Mouse (Mus musculus) heart, postnatal 0 days (tissue): ENCODE measurements around the gene Lef1.

Source experiments
- CTCF ChIP-seq: IDR thresholded peaks from 2 replicates; pipeline ENCODE4 v1.5.1; 2016; ENCODE audit warnings: antibody characterized with exemption, control low read depth, low read depth
- EP300 ChIP-seq: IDR thresholded peaks from 2 replicates; pipeline ENCODE4 v1.6.1; 2016; ENCODE audit warnings: antibody characterized with exemption, low read depth

- no peak; the same call in 1 of the 2 replicates for TF ChIP-seq CTCF
- TF ChIP-seq EP300 = no peak
Observed at GRCm38 (mm10) chr3:131271157-131271556, 160.9 kb downstream of the Lef1 start.
